Mouse (Mus musculus) hindbrain, embryonic 10.5 days (tissue): ENCODE data around the gene Celf5. TPM values are rescaled to one million over a fixed set of nuclear protein-coding genes. Genes with fewer than 3 reads are reported as not detected.

Source experiments
- DNase-seq: peaks from one replicate; pipeline ENCODE4 v3.0.0-alpha.2; 2017; ENCODE audit warnings: low spot score
- H3K27ac ChIP-seq: fragments of 300-500 bp; sonication (generic); 2 replicates; pipeline ENCODE4 v1.5.1; 2016; ENCODE audit warnings: mild to moderate bottlenecking, moderate library complexity
- H3K27me3 ChIP-seq: fragments of 300-500 bp; sonication (generic); 2 replicates; pipeline ENCODE4 v1.6.1; 2016; ENCODE audit warnings: mild to moderate bottlenecking; ENCODE audit not compliant: poor library complexity, insufficient read depth, severe bottlenecking
- H3K36me3 ChIP-seq: fragments of 300-500 bp; sonication (generic); 2 replicates; pipeline ENCODE4 v1.6.1; 2016; ENCODE audit warnings: mild to moderate bottlenecking, moderate library complexity
- H3K4me1 ChIP-seq: fragments of 300-500 bp; sonication (generic); replicated peaks from 2 replicates; pipeline ENCODE4 v1.6.1; 2016; ENCODE audit warnings: mild to moderate bottlenecking
- H3K4me3 ChIP-seq: fragments of 300-500 bp; sonication (generic); 2 replicates; pipeline ENCODE4 v1.5.1; 2016; ENCODE audit warnings: mild to moderate bottlenecking, moderate library complexity
- H3K9me3 ChIP-seq: fragments of 300-500 bp; sonication (generic); 2 replicates; pipeline ENCODE4 v1.6.1; 2016; ENCODE audit warnings: mild to moderate bottlenecking, moderate library complexity
- WGBS: fragments of 180-500 bp; shearing (Covaris S2); methylation state at CpG from one replicate; pipeline ENCODE4 v1.1.7; 2016; 5-methylcytosine and 5-hydroxymethylcytosine counted together
- polyA plus RNA-seq: library from polyadenylated mRNA; unstranded; fragments of >200 nt; fragmentation: Nextera tagmentation; extraction: Ambion mirVana; gene quantifications from 2 replicates; pipeline ENCODE4 v1.2.1, GENCODE M21; 2016

The Celf5 gene
- polyA plus RNA-seq, 1 experiment from 2014 or later = 12.9 TPM

DNA sequence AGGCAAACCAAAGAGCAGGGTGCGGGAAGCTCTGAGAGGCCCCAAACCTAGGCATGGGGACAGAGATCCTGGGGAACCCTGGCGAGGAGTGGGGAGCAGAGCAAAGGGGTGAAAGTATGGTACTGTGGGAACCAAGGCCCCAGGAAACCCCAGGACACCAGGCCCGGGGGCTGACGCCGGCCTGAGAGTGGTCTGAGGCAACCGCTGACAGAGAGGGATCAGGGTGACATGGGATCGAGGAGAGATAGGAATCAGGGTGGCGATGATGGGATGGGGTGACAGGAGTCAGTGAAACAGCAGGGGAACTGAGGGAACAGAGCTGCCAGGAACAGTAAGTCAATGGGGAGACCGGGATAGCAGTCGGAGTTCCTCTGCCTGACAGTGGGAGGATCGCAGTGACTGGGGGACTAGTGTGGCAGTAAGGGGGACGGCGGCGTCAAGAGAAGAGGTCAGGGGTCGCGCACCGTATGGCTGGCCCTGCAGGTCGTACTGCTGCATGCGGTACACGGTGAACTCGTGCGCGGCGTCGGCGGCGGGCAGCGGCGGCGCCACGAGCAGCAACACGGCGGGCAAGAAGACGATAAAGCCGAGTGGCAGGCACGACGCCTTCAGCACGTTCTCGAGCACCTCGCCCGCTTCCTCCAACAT is 13.2 kb upstream of the Celf5 start:
- 3% methylated on average over 41 of the region's 41 CpGs for WGBS
- no peak for DNase-seq
- peaks cover 48% of the 10 kb centered on the region for H3K4me1 ChIP-seq
- H3K27ac ChIP-seq = peak overlapping the region; percentile 85
- no peaks in the 10 kb centered on the region for H3K9me3 ChIP-seq
- H3K4me3 ChIP-seq = peak overlapping the region; percentile 84
- peaks cover 35% of the 10 kb centered on the region for H3K36me3 ChIP-seq
- no peaks in the 10 kb centered on the region for H3K27me3 ChIP-seq

DNA sequence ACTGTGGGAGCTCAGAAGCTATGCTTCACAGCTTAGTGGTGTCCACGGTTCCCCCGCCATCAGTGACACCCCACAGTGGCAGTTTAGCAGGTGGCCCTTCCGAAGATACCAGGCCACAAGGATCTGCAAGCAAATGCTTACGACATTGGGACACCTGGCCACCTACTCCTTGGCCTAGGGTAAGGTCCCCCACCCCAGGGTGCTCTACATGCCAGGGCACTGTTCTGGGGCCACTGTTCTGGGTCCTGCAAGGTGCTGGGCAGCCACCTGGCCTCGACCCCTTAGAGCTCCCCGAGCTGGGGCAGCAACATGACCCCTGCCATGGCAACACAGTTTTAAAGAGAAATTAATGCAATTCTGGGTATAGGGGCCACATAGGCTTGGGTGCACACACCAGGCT is 12.6 kb upstream of the Celf5 start:
- H3K4me3 ChIP-seq = peak overlapping the region; percentile 84
- H3K27me3 ChIP-seq = no peaks in the 10 kb centered on the region
- H3K27ac ChIP-seq = peak overlapping the region; percentile 85
- WGBS = 78% methylated on average over 6 of the region's 6 CpGs
- peaks cover 48% of the 10 kb centered on the region for H3K4me1 ChIP-seq
- peaks cover 41% of the 10 kb centered on the region for H3K36me3 ChIP-seq
- no peak for DNase-seq
- H3K9me3 ChIP-seq = no peaks in the 10 kb centered on the region

DNA sequence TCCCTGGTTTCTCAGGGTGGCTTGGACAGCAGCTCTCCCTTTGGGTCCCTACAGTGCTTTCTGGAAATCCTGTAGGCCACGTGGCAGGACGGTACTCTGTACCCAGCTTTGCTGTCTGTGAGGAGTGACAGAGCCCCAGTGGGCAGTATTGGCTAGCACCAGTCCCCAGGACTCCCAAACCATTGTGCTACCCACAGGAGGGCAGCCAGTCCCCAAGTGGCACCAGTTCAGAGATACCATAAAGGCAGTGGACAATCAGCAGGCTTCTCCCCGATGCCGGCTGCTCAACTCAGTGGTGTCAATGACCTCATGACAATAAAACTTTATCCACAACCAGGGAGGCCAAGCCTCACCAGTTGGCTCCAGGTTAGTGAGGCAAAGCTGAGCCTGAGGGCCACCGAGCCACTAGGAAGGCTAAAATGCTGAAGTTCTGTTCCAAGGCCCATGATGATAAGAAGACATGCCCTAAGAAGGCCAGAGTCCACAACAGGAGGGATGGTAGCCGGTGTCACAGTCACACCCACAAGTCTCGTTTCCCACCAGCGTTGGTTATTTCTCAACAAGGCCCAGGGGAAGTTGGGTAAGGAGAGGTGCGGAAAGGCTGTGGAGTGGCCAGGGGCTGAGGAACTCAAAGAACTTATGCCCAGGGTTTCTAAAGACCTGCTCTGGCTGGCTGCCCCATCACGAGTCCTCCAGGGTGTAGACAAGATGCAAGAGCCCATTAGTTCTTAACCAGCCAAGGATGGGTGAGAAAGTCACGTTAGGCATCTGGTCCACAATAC is 11.9 kb upstream of the Celf5 start:
- WGBS = 91% methylated on average over 11 of the region's 11 CpGs
- peaks cover 47% of the 10 kb centered on the region for H3K4me1 ChIP-seq

DNA sequence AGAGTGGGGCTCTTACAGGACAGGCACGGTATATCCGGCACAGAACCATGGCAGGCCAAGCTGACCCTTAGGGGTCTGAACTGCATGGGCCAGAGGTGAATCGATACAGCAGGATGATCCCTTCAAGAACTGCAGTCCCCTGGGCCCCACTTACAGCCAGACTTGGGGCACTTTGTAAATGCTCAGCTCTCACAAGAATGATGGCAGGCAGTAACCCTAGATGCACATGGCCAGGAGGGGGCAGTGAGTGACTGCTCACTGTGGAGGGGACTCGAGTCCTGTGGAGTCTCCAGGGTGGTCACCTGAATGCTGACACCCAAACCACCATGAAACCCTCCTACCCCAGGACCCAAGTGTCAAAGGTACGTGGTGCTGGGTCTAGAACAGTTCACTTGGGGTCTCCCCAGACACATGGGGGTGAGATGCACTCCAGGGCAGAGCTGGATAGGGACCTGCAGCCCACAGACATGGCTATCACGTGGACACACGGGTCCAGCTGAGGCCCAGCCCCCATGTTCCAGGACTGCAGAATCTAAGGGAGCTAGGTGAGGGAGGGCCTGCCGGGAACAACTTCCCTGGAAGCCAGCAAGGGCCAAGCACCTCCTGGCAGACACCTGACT is 11.2 kb upstream of the Celf5 start:
- peaks cover 55% of the 10 kb centered on the region for H3K36me3 ChIP-seq
- WGBS = 88% methylated on average over 8 of the region's 8 CpGs

More for the DNA sequence above, 11.9 kb upstream of the Celf5 start:
- peaks cover 48% of the 10 kb centered on the region for H3K36me3 ChIP-seq
- DNase-seq = no peak
- H3K27me3 ChIP-seq = no peaks in the 10 kb centered on the region
- no peaks in the 10 kb centered on the region for H3K9me3 ChIP-seq
- no peak overlapping the region for H3K27ac ChIP-seq
- H3K4me3 ChIP-seq = peak overlapping the region; percentile 84

DNA sequence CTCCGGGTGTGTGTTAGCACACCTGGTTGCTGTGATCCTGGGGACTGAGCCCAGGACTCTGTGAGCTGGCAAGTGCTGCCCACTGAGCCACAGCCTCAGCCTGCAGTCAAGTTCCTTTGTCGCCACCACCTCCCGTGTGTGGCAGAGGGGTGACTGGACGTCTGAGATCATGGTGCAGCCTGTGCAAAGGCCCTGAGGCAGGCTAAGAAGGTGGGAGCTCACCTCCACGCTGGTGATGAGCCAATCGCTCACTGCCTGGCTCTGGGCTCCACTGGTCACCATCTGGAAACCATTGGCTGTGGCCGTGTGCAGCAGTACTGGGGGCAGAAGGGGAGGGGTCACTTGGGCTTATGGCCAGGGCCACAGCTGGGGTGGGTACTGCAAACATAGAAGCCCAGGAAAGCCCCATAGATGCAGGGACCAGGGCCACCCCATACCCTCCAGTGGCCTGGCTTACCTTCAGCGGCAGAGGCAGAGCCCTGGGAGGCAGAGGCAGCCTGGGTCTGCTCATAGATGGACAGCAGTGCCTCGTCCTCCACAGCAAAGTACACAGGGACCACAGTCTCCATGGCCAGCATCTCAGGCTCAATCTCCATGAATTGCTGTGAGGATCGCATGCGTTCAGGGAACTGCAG is 10.2 kb upstream of the Celf5 start:
- WGBS = 91% methylated on average over 11 of the region's 11 CpGs
- H3K36me3 ChIP-seq = peaks cover 65% of the 10 kb centered on the region
- H3K9me3 ChIP-seq = no peaks in the 10 kb centered on the region
- no peak overlapping the region for H3K27ac ChIP-seq
- H3K27me3 ChIP-seq = no peaks in the 10 kb centered on the region
- DNase-seq = no peak
- peak overlapping the region; percentile 25; the same call in 1 of the 2 replicates for H3K4me3 ChIP-seq
- H3K4me1 ChIP-seq = peaks cover 32% of the 10 kb centered on the region

More for the DNA sequence above, 11.2 kb upstream of the Celf5 start:
- no peak for DNase-seq
- Histone ChIP-seq H3K9me3 (no peaks in the 10 kb centered on the region), H3K4me3 (no peak overlapping the region), H3K27me3 (no peaks in the 10 kb centered on the region), H3K4me1 (peaks cover 41% of the 10 kb centered on the region), H3K27ac (no peak overlapping the region)

DNA sequence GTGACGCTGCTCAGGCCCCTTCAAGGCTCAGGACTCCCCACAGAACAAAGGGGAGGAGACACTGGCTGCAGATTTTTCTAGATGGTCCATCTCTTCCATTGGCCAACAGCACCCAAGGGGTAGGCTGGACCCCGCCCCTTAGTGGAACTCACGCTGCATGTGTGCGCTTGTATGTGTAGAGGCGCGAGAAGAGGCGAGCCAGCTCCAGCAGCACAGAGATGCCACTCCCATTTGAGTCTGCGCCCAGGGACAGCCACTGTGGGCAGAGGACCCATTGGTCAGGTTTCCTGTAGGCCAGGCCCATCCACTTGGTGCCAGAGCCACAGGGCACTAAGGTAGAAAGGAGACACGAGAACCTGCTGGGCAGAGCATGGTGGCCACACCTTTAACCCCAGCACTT is 8.5 kb upstream of the Celf5 start:
- H3K4me3 ChIP-seq = no peak overlapping the region
- H3K27ac ChIP-seq = no peak overlapping the region
- DNase-seq = no peak
- H3K4me1 ChIP-seq = peaks cover 32% of the 10 kb centered on the region
- no peaks in the 10 kb centered on the region for H3K9me3 ChIP-seq
- H3K27me3 ChIP-seq = no peaks in the 10 kb centered on the region
- WGBS = 93% methylated on average over 9 of the region's 9 CpGs
- H3K36me3 ChIP-seq = peaks cover 82% of the 10 kb centered on the region

DNA sequence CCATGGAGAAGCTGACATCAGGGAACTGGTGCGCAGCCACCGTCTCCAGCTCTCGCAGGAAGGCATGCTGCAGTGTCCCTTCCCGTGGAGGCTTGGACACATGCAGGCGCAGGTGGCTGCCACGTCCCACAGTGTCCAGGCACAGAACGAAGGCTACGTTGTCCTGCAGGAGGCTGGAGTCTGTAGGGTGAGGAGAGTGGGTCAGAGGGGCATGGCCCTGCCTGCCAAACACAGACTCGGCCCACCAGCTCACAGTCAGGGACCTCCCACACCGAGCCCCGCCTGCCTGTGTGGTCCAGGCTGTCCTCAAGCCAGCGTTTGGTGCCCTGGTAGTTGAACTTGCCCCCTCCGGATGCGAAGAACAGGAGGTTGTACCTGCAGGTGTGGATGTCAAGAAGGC is 7.4 kb upstream of the Celf5 start:
- Histone ChIP-seq H3K9me3 (no peaks in the 10 kb centered on the region), H3K36me3 (peaks cover 84% of the 10 kb centered on the region), H3K4me1 (peaks cover 27% of the 10 kb centered on the region), H3K27ac (no peak overlapping the region), H3K27me3 (no peaks in the 10 kb centered on the region), H3K4me3 (no peak overlapping the region)
- DNase-seq = no peak
- WGBS = 85% methylated on average over 14 of the region's 14 CpGs

DNA sequence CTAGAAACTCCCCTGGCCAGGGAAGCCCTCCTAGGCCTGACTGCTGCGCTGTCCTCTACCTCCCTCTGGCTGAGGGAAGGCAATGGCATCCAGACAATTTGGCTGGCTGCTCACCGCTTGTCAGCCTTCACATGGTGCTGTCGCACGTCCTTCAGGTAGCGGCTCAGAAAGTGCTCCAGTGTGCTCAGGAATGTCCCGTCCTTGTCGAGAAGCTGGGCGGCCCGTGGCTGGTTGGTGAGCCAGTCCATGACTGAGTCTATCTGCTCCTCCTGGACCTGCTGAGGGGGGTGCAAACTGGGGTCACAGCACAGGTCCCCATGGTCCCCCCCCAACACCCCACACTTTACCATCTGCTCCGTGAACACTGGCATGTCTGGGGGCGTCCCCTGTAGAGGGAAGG is 5.6 kb upstream of the Celf5 start:
- Histone ChIP-seq H3K27me3 (no peaks in the 10 kb centered on the region), H3K27ac (no peak overlapping the region), H3K36me3 (peaks cover 73% of the 10 kb centered on the region), H3K4me3 (no peak overlapping the region), H3K4me1 (peaks cover 22% of the 10 kb centered on the region), H3K9me3 (no peaks in the 10 kb centered on the region)
- 88% methylated on average over 11 of the region's 11 CpGs for WGBS
- no peak for DNase-seq

DNA sequence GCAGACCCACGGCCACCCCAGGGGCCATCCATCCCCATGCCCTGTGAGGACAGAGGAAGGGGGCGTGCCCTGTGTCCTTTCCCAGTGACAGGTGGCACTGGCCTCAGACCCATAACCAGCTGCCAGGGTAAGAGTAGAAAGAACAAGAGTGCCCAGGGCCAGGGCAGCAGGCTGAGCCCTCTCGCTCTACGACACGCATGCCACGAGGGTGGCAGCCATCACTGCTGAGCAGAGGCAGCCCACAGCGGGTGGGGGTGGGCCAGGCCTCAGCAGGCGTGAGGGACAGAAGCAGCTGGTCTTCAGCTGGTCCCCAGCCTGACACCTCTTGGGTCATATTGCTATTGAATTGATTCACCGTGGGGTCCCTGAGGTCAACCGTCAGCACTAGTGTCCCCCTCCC is 4.0 kb upstream of the Celf5 start:
- Histone ChIP-seq H3K9me3 (no peaks in the 10 kb centered on the region), H3K4me1 (peaks cover 36% of the 10 kb centered on the region), H3K36me3 (peaks cover 57% of the 10 kb centered on the region), H3K27ac (no peak overlapping the region), H3K4me3 (no peak overlapping the region), H3K27me3 (peaks cover 15% of the 10 kb centered on the region)
- 83% methylated on average over 10 of the region's 10 CpGs for WGBS
- no peak for DNase-seq

DNA sequence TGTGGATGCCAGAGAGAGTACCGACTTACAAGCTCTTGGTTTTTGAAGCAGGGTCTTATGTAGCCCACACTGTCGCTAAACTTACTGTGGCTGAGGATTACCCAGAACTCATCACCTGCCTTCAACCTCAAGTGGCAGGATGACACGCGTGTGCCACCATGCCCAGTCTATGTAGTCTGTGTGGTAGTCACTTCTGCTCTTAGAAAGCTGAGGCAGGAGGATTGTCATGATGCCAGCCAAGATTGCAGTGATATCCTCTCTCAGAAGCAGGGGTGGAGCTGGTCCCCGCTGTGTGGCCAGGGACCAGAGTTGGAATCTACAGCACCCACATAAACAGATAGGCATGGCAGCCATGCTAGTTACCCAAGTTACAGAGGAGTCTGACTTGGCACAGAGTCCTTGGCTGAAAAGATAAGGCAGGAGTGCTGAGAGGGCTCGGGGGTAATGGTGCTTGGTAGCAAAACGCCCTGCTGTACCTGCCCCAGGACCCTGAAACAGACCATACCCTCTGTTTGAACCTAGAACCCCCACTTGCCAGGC is 3.0 kb upstream of the Celf5 start:
- H3K36me3 ChIP-seq = peaks cover 48% of the 10 kb centered on the region
- WGBS = 76% methylated on average over 7 of the region's 7 CpGs
- H3K27me3 ChIP-seq = peaks cover 24% of the 10 kb centered on the region
- no peaks in the 10 kb centered on the region for H3K9me3 ChIP-seq
- peaks cover 42% of the 10 kb centered on the region for H3K4me1 ChIP-seq
- H3K27ac ChIP-seq = no peak overlapping the region
- DNase-seq = no peak
- no peak overlapping the region for H3K4me3 ChIP-seq

DNA sequence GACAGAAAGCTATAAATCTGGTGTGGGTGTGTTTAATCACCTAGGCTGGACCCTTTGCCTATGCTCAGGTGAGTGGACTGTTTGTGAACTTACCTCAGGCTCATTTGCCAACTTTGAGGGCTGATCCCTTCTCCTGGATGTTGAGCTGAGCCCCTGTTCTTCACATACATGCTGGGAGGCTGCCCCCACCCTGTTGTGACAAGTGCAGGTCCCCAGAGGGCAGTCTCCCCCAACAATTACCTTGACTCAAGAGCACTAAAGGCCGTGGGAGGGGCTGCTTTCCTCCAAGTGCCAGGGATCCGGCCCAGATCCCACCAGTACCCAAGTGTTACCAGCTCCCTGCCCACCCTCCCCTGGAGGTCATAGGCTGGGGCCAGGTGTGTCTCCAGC is 2.5 kb upstream of the Celf5 start:
- no peak overlapping the region for H3K27ac ChIP-seq
- 44% methylated on average over 2 of the region's 2 CpGs for WGBS
- no peak for DNase-seq
- H3K4me3 ChIP-seq = no peak overlapping the region
- peaks cover 46% of the 10 kb centered on the region for H3K4me1 ChIP-seq
- peaks cover 43% of the 10 kb centered on the region for H3K36me3 ChIP-seq
- H3K9me3 ChIP-seq = no peaks in the 10 kb centered on the region
- peaks cover 29% of the 10 kb centered on the region for H3K27me3 ChIP-seq

DNA sequence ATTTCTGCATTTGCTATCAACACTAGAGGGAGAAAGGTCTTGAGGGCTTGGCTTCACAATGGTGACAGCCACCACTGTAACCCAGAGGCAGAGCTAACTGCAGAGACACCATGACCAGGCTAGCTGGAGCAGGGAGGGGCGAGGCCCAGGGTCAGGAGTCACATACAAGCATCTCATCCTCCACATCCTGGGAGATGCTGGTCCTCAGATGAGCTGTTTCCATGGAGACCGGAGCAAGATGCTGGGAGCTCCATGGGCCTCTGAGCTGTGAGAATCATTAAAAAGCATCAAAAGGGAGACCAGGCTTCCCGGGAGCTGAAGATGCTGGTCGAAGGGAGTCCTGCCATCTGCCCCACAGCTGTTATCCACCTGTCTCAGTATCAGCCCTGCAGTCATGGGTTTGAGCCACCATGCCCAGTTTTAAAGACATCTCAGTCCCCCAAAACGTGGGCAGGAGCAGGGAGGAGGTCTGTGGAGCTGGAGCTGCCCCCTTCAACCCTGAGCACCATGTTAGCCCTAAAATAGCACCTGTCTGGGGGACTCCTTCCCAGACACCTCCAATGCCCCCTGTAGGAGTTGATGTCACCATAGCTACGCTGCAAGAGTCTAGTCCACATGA is 2.0 kb upstream of the Celf5 start:
- 58% methylated on average over 6 of the region's 6 CpGs for WGBS
- no peak overlapping the region for H3K4me3 ChIP-seq
- H3K27me3 ChIP-seq = peaks cover 32% of the 10 kb centered on the region
- peak overlapping the region; percentile 45; the same call in 1 of the 2 replicates for H3K27ac ChIP-seq
- peaks cover 49% of the 10 kb centered on the region for H3K4me1 ChIP-seq
- H3K9me3 ChIP-seq = no peaks in the 10 kb centered on the region
- H3K36me3 ChIP-seq = peaks cover 38% of the 10 kb centered on the region
- DNase-seq = no peak
